Mouse (Mus musculus): Measurements from ENCODE around the gene Arhgef3.

Gene Arhgef3

DNA sequence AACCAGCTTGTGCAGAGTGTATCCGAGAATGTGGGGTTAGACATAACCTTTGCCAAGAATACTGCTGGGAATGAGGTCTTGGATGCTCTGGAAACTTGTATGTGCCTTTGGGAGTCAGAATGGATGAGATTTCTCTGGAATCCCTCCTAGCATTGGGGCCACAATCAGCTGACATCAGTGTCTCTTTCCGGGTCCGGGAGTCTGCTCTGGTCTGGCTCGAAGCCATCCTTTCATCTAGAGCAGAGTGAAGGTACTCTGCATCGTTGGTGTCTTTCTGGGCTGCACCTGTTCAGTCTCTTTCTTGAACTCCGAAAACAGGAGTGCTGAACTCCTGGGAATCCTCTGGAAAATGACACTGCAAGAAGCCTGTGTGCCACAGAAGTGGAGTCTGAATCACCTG, 1.3 kb downstream of the Arhgef3 start:
- no peak for DNase-seq

DNA sequence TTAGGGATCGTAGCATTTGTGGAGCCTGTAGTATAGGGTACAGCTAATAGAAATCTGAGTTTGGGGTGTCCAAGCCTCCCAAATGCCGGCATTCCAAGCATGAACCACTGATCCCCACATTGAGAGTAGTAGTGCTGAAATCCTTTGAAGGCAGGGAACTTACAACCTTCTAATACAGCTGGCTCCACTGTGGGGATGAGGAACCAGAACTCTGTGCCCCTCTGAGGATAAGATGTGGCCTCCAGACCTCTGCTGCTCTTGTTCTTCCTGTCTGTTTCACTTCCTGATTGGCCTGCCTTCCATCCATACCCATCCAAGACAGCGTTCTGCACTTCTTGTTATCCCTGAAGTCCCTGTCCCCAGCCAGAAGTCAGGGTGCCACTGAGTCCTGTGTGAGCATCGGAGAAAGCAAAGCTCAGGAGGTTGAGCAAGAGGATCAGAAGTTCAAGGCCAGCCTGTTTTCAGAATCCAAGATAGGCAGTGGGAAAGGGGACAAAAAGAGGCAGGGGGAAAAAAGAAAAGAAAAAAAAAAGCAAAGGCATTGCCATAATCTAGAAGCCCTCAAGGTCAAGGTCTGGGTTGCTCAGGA, 2.0 kb downstream of the Arhgef3 start:
- DNase-seq: no peak

DNA sequence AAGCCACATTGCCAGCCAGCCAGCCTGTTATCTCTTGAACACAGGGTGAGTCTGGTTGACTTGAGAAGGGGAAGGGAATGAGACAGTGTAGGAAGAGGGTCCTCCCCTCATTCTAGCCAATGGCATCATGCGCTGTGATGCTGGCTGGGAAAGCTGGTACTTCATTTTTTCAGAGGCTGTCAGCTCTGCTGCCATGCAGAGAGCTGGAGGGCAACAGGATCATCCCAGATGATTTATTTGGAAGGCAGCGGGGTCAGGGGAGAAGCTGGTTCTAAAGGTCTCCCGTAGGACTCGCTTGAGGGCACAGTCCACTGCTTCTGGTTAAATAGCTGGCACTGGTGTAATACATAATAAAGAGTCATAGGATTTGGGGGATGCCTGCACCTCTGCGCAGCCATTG, 3.8 kb downstream of the Arhgef3 start:
- no peak for DNase-seq

DNA sequence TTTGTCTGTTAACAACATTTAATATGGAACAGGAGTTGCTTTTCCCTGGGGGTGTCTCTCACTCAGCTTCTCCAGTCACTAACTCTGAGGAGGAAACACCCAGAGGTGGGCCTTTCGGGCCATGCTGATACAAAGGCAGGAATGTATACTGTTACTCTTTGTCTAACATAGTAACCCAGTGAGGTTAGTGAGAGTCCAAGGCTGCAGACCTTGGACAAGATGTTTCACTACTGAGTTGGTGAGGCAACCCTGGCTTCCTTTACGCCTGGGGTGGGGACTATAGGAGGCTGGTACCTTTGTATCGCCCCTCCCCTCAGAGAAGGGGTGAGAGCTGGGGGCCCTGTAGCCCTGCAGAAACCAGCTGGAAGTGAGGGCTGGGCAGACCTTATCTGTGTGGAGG, 7.9 kb downstream of the Arhgef3 start:
- no peak for DNase-seq

DNA sequence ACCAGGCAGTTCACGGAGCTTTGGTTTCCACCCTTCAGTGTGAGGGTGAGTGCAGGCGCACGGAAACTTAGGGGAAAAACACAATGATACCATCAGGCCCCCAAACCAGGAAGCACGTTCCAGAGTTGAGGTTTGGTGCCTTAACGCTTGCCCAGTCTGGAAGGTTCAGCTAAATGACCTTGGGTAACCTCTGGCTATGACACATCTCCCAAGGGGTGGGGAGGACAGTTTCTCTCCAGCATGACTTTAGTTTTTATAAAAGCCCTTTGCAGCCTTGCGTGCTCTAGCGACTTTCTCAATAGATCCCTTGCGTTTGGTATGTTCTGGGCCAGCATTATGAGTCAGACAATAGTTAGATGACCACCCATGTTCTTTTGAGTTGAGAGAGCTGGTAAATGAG, 8.8 kb downstream of the Arhgef3 start:
- DNase-seq: no peak

DNA sequence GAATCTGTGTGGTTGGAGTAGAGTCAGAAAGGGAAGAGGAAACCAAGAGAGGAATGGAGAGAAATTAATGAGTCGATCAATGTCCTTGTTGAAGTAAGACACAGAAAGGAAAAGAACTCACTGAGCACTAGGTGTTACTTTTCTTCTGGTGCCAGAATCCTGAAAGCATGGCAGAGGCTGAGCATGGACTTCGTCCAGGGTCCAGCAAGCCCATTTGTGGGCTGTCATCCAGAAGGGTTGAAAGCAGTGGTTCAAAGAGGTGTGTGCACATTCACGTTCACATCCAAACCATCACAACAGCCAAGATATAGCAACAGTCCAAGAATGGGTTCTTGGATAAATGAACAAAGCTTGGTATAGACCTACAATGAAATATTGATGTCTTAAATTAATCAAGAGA, 15.3 kb downstream of the Arhgef3 start:
- no peak for DNase-seq

DNA sequence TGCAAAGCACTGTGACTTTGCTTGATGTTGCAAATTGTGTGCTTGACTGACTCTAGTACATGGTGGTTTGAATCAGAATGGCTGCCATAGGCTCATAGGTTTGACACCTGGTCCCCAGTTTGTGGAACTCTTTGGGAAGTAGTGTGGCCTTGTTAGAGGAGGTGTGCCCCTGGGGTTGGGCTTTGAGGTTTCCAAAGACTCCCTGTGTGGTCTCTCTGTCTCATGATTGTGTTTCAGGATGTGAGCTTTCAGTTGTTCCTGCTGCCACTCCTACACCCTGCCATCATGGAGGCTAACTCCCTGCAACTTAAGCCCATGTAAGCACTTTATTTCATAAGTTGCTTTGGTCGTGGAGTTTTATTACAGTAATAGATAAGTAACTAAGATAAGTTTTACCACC, 16.0 kb downstream of the Arhgef3 start:
- DNase-seq: no peak

DNA sequence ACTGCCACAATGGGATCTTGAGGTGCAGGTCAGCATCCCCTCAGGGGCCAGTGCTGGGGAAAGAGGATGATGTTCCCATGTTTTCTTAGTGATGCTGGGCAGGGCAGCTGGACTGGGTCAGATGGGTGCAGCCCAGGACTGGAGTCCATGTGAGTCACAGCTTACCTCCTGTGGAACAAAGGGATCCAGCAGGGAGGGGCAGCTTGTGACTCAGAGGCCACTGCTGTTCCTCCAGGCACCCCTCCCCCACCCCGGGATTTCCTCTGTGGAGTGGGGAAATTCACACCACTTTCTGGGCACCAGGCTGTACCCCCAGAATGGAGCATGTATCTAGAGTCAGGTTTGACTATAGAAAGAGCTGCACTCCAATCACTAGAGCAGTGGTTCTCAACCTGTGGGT, 16.8 kb downstream of the Arhgef3 start:
- no peak for DNase-seq

DNA sequence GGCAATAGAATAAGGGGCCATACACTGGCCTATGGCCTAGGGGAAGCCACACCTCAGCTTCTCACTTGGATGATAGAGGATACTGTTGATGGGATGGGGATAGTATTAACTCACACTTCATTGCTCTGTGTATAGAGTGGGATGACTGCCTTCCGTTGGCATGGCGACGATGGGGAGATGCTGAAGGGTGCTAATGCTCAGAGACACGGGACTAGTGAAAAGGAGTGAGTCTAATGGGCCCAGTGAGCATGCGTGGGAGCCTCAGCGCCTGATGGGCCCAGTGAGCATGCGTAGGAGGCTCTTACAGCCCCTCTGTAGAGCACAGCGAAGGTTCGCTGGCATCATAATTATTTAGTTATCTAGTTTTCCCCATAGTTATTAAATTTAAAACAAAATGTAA, 24.2 kb downstream of the Arhgef3 start:
- peak; percentile 33 for DNase-seq

DNA sequence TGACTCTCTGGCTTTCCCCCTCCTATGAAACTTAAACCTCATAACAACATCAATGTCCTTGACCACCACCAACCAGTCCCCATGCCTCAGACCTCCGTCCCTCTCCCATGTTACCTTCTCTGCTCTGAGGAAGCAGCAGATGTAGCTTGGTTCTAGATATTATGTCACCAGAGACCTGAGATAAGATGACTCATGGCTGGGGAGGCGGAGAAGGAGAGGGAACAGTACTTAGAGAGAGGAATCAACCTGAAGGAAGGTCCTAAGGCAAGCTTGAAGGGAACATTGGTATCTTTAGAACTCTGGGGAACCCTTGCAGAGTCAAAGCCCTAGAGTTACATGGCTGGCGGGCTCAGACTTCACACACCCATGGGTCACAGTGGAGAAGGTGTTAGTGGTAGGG, 25.3 kb downstream of the Arhgef3 start:
- no peak for DNase-seq

DNA sequence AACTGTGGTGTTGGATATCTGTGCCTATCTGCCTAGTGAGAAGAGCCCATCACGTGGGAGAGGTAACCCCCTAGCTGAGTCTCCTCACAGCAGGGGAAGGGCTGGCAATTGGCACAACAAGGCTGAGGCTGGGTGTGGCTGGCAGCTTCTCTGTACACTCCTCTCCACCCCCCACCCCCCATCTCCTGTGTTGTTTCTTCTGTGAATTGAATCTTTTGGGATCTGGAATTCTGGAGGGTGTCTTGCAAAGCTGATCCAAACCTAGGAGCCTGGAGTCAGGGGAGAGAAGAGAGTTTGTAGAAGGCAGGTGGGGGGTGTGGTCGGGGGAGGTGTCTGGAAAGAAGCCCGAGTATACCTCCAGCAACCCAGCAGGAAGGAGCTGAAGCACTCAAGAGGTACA, 26.8 kb downstream of the Arhgef3 start:
- DNase-seq: no peak

DNA sequence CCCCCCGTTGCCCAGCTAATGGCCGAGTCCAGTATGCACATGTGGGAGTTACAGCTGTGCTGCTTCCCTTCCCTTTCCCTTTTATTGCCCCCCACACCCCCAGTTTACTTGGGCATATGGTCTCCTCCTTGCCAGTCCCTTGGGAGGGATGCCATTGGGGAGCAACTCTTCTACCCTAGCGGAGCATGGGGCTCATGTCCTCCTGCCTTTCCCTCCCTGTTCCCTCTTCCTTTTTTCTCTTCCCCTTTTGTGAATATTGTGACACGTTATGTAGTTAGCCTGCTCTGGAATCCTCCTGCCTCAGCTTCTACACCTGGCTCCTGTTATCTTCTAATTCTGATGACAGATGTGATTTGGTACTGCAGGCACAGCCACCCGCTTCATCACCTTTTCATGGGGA, 28.0 kb downstream of the Arhgef3 start:
- no peak for DNase-seq

DNA sequence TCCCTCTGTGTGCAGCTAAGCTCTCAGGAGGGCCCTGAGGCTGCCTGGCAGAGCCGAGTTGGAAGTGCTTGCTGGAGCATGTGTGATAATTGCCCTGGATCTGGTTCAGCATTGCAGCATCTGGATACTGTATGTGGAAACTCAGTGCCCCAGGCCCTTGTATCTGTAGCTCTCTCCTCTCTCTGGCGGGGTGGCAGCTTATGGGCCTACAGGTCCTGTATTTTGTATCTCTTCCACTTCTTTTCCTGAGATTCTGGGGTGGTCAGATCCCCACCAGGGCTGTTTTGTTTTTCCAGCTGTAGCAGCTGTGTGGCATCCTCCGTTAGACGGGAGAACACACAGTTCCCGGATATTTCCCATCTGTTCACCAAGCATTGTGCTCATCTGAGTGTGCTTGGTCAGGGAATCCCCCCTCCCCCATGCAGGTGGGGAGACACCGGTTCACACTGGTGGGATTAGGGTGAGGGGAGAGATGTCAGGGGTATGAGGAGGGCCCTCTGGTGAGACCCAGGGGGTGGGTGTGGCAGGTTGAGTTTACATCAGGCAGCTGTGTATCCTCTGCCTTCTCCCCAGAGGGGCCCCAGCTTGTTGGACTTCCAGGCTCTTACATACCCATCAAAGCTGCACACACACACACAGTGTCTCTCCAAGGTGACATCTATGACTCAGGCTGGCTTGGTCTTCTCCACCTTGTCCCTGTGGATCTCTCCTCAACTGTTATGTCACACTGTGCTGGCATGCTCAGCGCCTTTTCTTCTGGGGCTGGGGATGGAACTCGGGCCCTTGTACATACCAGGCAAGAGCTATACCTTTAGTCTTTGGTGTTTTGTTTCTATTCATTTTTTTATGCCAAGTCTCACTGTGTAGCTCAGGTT, 30.7 kb downstream of the Arhgef3 start:
- peak; percentile 68 for DNase-seq

DNA sequence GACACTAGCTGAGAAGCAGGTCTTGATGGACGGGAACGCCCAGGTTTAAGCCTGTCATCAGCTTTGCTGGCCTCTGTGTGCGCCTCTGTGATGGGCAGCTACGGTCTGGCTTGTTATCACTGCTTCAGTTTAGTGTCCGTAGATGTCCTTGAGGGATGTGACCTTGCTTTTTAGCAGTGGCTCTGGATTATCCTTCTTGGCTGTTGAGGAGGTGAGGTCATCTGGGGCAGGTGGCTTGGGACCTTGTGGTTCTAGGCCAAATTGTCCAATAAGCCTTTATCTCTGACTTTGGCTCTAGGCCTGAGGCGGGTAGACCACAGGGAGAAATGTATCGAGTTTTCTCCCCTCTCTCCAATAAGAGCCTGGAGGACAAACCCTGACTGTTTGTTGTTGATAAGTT, 33.0 kb downstream of the Arhgef3 start:
- no peak for DNase-seq

DNA sequence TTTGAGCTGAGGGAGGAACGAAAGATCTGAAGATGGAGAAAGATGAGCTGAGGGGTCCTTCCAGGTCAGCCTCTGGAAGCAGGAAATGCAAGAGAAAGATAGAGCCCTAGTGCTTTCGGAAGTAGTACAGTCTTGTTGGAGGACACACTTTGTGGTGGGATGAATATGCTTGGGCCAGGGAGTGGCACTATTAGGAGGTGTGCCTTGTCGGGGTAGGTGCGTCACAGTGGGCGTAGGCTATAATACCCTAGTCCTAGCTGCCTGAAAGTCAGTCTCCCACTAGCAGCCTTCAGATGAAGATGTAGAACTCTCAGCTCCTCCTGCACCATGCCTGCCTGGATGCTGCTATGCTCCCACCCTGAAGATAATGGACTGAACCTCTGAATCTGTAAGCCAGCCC, 34.7 kb downstream of the Arhgef3 start:
- no peak for DNase-seq

DNA sequence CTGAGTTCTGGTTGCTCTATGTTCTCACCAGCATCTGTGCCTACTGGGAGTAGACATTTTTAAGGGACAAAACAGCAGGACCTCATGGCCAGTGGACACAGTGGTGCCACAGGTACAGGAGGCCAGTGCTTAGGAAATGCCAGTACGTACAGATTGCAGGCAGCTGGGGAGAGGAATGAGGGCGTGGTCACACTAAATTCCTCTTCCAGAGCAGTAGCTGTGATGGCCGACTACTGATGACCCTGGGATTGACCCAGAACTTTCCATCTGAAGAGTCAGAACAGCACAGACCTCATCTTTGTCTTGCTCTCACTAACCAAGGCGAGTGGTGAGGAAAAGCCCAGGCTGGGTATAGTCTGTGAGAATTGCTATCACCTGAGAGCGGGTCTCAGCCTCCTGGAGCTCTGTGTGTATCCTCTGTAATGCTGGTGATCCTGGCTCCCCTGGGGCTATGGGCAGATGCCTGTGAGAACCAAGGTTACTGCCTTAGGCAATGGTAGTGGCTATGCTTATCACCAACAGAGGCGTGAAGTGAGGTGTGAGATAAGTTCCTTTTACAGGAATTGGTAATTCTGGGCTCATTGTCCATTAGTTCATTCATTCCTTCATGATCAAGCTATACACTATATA, 35.4 kb downstream of the Arhgef3 start:
- DNase-seq: no peak

DNA sequence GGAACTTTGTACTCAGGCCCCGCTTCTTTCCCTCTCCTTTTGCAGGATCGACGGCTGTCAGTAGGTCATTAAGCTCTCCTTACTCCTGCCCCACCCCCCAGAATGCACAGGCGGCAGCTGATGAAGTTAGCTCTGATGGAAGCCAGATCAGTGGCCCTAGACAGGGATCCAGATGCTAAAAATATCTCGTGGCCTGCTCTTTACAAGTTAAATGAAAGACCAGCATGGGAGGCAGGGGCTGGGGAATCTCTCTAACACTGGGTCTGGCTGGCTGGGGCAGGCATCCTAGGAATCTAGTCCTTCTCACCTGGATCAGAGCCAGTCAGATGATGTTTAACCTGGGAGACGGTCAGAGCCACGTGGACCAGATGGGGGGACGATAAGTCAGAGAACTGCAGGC, 36.7 kb downstream of the Arhgef3 start:
- DNase-seq: no peak

DNA sequence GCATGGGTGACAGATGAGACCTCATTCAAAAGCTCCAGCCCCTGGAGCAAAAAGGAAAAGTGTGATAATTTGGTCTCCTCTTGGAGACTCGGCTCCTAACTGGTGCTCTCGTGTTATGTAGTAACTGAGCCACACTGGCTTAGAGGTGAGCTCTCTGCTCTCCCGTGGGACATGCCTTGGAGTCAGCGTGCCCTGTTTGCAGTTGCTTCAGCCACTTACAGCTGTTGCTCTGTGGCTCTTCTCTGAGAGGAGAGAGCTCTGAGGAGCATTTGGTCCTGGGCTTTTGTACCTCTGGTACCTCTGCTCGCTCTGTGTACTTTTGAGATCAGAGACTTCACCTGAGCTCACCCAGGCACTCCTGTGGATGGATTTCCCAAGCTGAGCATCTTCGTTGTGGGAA, 40.4 kb downstream of the Arhgef3 start:
- DNase-seq: no peak

DNA sequence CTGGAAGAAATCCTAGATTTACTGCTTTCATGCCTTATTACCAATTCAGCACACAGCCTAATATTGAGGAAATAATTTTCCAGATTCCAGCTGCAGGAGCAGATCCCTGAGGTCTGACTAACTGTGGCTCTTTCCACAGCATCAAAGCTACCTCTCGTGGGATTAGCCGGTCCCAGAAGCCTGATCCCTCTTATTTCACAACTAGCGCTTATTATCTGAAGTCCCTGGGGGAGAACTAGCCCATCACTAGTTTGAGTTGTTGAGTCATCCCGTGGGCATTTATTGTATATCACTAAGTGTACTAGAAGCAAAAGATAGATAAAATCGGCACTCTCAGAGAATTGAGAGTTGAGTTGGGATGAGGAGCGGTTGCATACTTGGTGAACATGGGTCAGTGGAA, 41.3 kb downstream of the Arhgef3 start:
- DNase-seq: no peak

DNA sequence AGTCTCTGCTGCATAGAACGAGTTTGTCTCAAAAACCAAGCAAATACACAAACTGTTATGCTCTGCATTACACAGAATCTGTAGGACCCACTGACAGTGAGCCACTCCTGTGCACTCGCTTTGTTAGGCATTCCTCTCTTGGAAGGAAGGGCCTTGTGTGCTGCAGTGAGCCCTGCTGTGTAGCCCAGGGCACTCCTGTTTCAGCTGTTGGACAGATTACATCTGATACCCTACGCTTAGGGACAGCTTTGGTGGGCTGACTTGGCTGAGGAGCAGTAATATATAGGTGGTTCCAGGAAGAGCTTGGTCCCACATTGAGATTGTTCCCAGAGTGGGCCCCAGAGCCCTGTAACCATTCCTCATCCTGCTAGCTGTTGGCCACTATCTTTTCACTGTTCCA, 43.4 kb downstream of the Arhgef3 start:
- DNase-seq: no peak

DNA sequence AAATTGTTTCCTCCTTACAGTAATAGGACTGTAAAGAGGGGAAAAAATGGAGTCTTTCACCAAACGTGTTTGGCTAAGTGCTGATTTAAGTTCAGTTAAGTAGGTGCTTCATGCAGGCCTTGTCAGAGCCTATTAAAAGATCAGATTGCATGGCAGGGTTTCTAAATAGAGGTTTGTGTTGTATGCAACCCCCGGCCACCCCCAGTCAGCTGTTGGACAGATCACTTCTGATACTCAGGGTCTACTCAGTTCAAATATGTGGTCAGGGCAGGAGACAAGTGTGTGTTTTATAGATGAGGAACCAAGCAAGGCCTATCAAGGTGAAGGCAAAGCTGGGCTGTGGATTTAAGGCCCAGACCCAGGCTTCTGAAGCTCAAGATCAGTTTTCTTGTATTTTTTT, 44.1 kb downstream of the Arhgef3 start:
- no peak for DNase-seq

DNA sequence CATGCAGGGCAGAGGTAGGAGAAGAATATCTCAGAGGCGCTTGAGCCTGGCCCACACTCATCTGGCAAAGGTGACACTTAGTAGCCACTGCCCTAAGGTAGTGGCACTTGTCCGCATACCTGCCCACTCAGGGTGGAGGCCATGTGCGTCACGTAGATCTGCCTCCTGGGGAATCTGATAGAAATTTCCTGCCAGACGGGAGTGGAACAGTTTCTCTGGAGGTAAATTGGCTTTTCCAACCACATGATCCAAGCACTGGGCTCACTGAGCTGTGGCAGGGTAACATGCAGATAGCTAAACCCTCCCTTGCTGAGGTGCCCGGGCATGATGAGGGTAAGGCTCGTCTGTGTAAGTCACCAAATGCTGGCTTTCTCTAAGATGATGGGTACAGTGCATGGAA, 46.1 kb downstream of the Arhgef3 start:
- DNase-seq: no peak

DNA sequence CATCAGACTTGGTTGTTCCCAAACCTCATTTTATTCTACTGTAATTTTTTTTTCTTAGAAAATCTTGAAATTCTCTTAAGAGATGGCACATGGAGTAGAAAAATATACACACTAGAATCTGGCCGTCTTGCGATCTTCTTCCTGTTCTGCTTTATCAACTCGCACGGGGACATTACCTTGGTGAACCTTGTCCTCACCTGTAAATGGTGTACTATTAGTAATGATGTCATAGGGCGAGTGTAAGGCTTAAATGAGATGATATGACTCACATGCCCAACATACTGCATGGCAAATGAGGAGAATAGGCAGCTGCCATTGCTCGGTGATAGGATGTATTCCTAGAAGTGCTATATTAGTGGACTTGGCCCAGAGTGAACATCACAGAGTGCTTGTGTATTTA, 49.9 kb downstream of the Arhgef3 start:
- no peak for DNase-seq

DNA sequence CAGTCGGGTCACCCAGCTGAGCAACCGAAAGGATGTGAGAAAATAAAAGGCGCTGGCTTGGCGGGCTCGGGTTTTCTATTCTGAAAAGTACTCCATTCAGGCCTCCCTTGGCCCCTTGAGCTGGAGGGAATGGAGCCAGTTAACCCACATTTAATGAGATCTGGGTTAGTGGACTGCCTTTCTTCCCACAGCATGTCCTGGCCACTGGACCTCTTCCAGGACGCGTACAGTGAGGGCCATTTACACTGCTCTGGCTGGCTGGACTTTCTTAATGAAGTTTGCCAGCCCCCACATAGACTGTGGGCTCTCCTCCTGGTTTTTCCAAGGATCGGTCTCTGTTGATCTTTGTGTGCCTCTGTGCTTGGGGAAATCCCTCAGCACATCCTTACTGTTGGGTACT, 52.1 kb downstream of the Arhgef3 start:
- no peak for DNase-seq
